Mouse (Mus musculus) neutrophil, adult 5-6 weeks (primary cell): ENCODE measurements around the gene Spdye4a. TPM values are rescaled to one million over a fixed set of nuclear protein-coding genes. Genes with fewer than 3 reads are reported as not detected.
A peak's percentile ranks its signal among the peaks of the same experiment; 100 is the strongest.
"Not testable (repeated sequence)": the region's sequence is repeated elsewhere in the genome, so short reads cannot be mapped to it uniquely, and the experiment has no call there.

Source experiments
- ATAC-seq: fragments of 151-379, 151-347 bp; 2 replicates; pipeline ENCODE4 v1.8.0; 2017; ENCODE audit warnings: mild to moderate bottlenecking, moderate TSS enrichment; ENCODE audit not compliant: insufficient number of reproducible peaks, poor library complexity, low FRiP score, severe bottlenecking; ENCODE audit errors: extremely low read depth
- total RNA-seq: library from RNA; stranded (forward); fragments of 200-1000 nt; gene quantifications from 2 replicates; pipeline ENCODE4 v1.2.3, GENCODE M21; 2017

Gene Spdye4a
- total RNA-seq, 1 experiment from 2014 or later, result not detected

GRCm38 (mm10) chr5:143244926-143245325 is 18.2 kb upstream of the Spdye4a start:
- ATAC-seq, result no peak

GRCm38 (mm10) chr5:143236036-143236435 is 9.3 kb upstream of the Spdye4a start:
- no peak for ATAC-seq

- ATAC-seq, result peak; percentile 74
These were observed 8.5 kb upstream of the Spdye4a start, which contains the start of gene Zfp12 for GRCm38 (mm10) chr5:143235028-143235693. Zfp12 (plus strand) TSS chr5:143235163.

- ATAC-seq, result no peak
These were observed 4.4 kb downstream of the Spdye4a start for GRCm38 (mm10) chr5:143222287-143222686.

GRCm38 (mm10) chr5:143220996-143221395 is 5.7 kb downstream of the Spdye4a start:
- ATAC-seq, result no peak

GRCm38 (mm10) chr5:143213832-143214231 is 12.9 kb downstream of the Spdye4a start:
- ATAC-seq, result no peak

GRCm38 (mm10) chr5:143205015-143205414 is 21.7 kb downstream of the Spdye4a start:
- ATAC-seq, result no peak

GRCm38 (mm10) chr5:143196506-143196905 is 30.2 kb downstream of the Spdye4a start:
- ATAC-seq, result no peak

- ATAC-seq, result no peak
These were observed 31.5 kb downstream of the Spdye4a start for GRCm38 (mm10) chr5:143195166-143195565.

GRCm38 (mm10) chr5:143194747-143195146 is 31.9 kb downstream of the Spdye4a start:
- not testable (repeated sequence) for ATAC-seq

- ATAC-seq, result no peak
These were observed 33.9 kb downstream of the Spdye4a start for GRCm38 (mm10) chr5:143192806-143193205.

- ATAC-seq, result not testable (repeated sequence)
These were observed 38.7 kb downstream of the Spdye4a start for GRCm38 (mm10) chr5:143188014-143188413.

- peak; percentile 70 for ATAC-seq
These were observed 46.2 kb downstream of the Spdye4a start, which contains the start of the genes Rbak and Spdye4b for GRCm38 (mm10) chr5:143180255-143181076. Rbak (minus strand) TSS chr5:143180775. Spdye4b (plus strand) TSS chr5:143181017.

- ATAC-seq, result no peak
These were observed 47.5 kb downstream of the Spdye4a start for GRCm38 (mm10) chr5:143179179-143179578.

GRCm38 (mm10) chr5:143177541-143178200 is 49.0 kb downstream of the Spdye4a start:
- no peak for ATAC-seq

- ATAC-seq, result no peak
These were observed 50.7 kb downstream of the Spdye4a start for GRCm38 (mm10) chr5:143175970-143176369.
